Mouse (Mus musculus): ENCODE results near the gene Gm382. TPM values are rescaled to one million over a fixed set of nuclear protein-coding genes. Genes with fewer than 3 reads are reported as not detected.

The Gm382 gene
- not detected in 2 replicates for polyA plus RNA-seq (2012)

- Histone ChIP-seq H3K36me3 (ENCODE audit: control insufficient read depth) (no peaks in the 10 kb centered on the region), H3K4me1 (ENCODE audit: control insufficient read depth) (no peaks in the 10 kb centered on the region), H3K4me3 (replicated peaks) (no peak within 1 kb of the TSS), H3K27me3 (ENCODE audit: control insufficient read depth) (no peaks in the 10 kb centered on the region), H3K9me3 (ENCODE audit: control insufficient read depth, low read length) (no peaks in the 10 kb centered on the region)
- no peak for TF ChIP-seq TAL1 (IDR thresholded peaks at IDR 0.05; ENCODE audit: low read length)
- TF ChIP-seq GATA1 (IDR thresholded peaks at IDR 0.05; ENCODE audit: low read length): no peak
These were observed at the start of gene Gm382 for GRCm38 (mm10) chrX:127039672-127040071. Gene Gm382 (plus strand): TSS chrX:127039972.

- Histone ChIP-seq H3K36me3 (ENCODE audit: control insufficient read depth) (no peaks in the 10 kb centered on the region), H3K4me1 (ENCODE audit: control insufficient read depth) (no peaks in the 10 kb centered on the region), H3K9me3 (ENCODE audit: control insufficient read depth, low read length) (no peaks in the 10 kb centered on the region), H3K4me3 (replicated peaks) (no peak overlapping the region), H3K27me3 (ENCODE audit: control insufficient read depth) (no peaks in the 10 kb centered on the region)
- no peak for TF ChIP-seq TAL1 (IDR thresholded peaks at IDR 0.05; ENCODE audit: low read length)
- TF ChIP-seq GATA1 (IDR thresholded peaks at IDR 0.05; ENCODE audit: low read length): no peak
These were observed 30.4 kb downstream of the Gm382 start for GRCm38 (mm10) chrX:127070179-127070578.

- no peaks in the 10 kb centered on the region for H3K27me3 ChIP-seq (ENCODE audit: control insufficient read depth)
- no peak overlapping the region for H3K4me3 ChIP-seq (replicated peaks)
- H3K36me3 ChIP-seq (ENCODE audit: control insufficient read depth): no peaks in the 10 kb centered on the region
- H3K4me1 ChIP-seq (ENCODE audit: control insufficient read depth): no peaks in the 10 kb centered on the region
- TF ChIP-seq TAL1 (IDR thresholded peaks at IDR 0.05; ENCODE audit: low read length) (no peak), GATA1 (IDR thresholded peaks at IDR 0.05; ENCODE audit: low read length) (no peak)
- H3K9me3 ChIP-seq (ENCODE audit: control insufficient read depth, low read length): no peaks in the 10 kb centered on the region
These were observed 51.5 kb downstream of the Gm382 start for GRCm38 (mm10) chrX:127091282-127091681.

GRCm38 (mm10) chrX:127093036-127093435, 53.3 kb downstream of the Gm382 start:
- Histone ChIP-seq H3K4me1 (ENCODE audit: control insufficient read depth) (no peaks in the 10 kb centered on the region), H3K4me3 (replicated peaks) (no peak overlapping the region), H3K27me3 (ENCODE audit: control insufficient read depth) (no peaks in the 10 kb centered on the region), H3K36me3 (ENCODE audit: control insufficient read depth) (no peaks in the 10 kb centered on the region), H3K9me3 (ENCODE audit: control insufficient read depth, low read length) (peaks cover 4% of the 10 kb centered on the region; the same call in 1 of the 2 replicates)
- TF ChIP-seq TAL1 (IDR thresholded peaks at IDR 0.05; ENCODE audit: low read length) (no peak), GATA1 (IDR thresholded peaks at IDR 0.05; ENCODE audit: low read length) (no peak)

- H3K27me3 ChIP-seq (ENCODE audit: control insufficient read depth): no peaks in the 10 kb centered on the region
- H3K4me3 ChIP-seq (replicated peaks): no peak overlapping the region
- H3K9me3 ChIP-seq (ENCODE audit: control insufficient read depth, low read length): peaks cover 4% of the 10 kb centered on the region; the same call in 1 of the 2 replicates
- TF ChIP-seq GATA1 (IDR thresholded peaks at IDR 0.05; ENCODE audit: low read length) (no peak), TAL1 (IDR thresholded peaks at IDR 0.05; ENCODE audit: low read length) (no peak)
- H3K4me1 ChIP-seq (ENCODE audit: control insufficient read depth): no peaks in the 10 kb centered on the region
- no peaks in the 10 kb centered on the region for H3K36me3 ChIP-seq (ENCODE audit: control insufficient read depth)
These were observed 54.2 kb downstream of the Gm382 start for GRCm38 (mm10) chrX:127093961-127094360.

GRCm38 (mm10) chrX:127104341-127104740, 64.6 kb downstream of the Gm382 start:
- H3K27me3 ChIP-seq (ENCODE audit: control insufficient read depth): no peaks in the 10 kb centered on the region
- H3K36me3 ChIP-seq (ENCODE audit: control insufficient read depth): no peaks in the 10 kb centered on the region
- TF ChIP-seq GATA1 (IDR thresholded peaks at IDR 0.05; ENCODE audit: low read length) (no peak), TAL1 (IDR thresholded peaks at IDR 0.05; ENCODE audit: low read length) (no peak)
- H3K4me1 ChIP-seq (ENCODE audit: control insufficient read depth): no peaks in the 10 kb centered on the region
- H3K4me3 ChIP-seq (replicated peaks): no peak overlapping the region
- 0 out of 2 replicates have a peak, but pooled peaks cover 2% of the 10 kb centered on the region for H3K9me3 ChIP-seq (ENCODE audit: control insufficient read depth, low read length)

Other genes with a start within 250 kb of the Gm382 start
- gene 4932411N23Rik, start 224.1 kb upstream of the Gm382 start, polyA plus RNA-seq (2012): not detected in 2 replicates

Measured in erythroblast, embryonic 14.5 days (primary cell).